Mouse (Mus musculus) brain, adult 2 months (tissue): ENCODE data around the gene Stn1.
A peak's percentile ranks its signal among the peaks of the same experiment; 100 is the strongest.

Experiments
- DNase-seq: peaks from one replicate; pipeline ENCODE4 v3.0.0; 2011; ENCODE audit warnings: low read depth, low spot score

Stn1 gene

GRCm38 (mm10) chr19:47510473-47511293, 26.6 kb downstream of the Stn1 start:
- DNase-seq = no peak

GRCm38 (mm10) chr19:47510135-47510472, 27.2 kb downstream of the Stn1 start:
- no peak for DNase-seq

- no peak for DNase-seq
These were observed 28.5 kb downstream of the Stn1 start for GRCm38 (mm10) chr19:47508771-47509281.

- no peak for DNase-seq
These were observed 29.1 kb downstream of the Stn1 start for GRCm38 (mm10) chr19:47508191-47508590.

- DNase-seq = peak; percentile 81
These were observed 29.9 kb downstream of the Stn1 start for GRCm38 (mm10) chr19:47507128-47508121.

- DNase-seq = peak; percentile 50
These were observed 33.7 kb downstream of the Stn1 start for GRCm38 (mm10) chr19:47503625-47504024.

- peak; percentile 43 for DNase-seq
These were observed 34.7 kb downstream of the Stn1 start for GRCm38 (mm10) chr19:47502563-47502962.

- DNase-seq = no peak
These were observed 36.8 kb downstream of the Stn1 start for GRCm38 (mm10) chr19:47500389-47501011.

- peak; percentile 59 for DNase-seq
These were observed 37.5 kb downstream of the Stn1 start for GRCm38 (mm10) chr19:47499841-47500240.

GRCm38 (mm10) chr19:47498942-47499341, 38.4 kb downstream of the Stn1 start:
- DNase-seq = no peak

GRCm38 (mm10) chr19:47497736-47498135, 39.6 kb downstream of the Stn1 start:
- no peak for DNase-seq

GRCm38 (mm10) chr19:47497313-47497712, 40.0 kb downstream of the Stn1 start:
- DNase-seq = no peak

- DNase-seq = no peak
These were observed 44.0 kb downstream of the Stn1 start for GRCm38 (mm10) chr19:47493017-47493997.

- DNase-seq = no peak
These were observed 44.9 kb downstream of the Stn1 start for GRCm38 (mm10) chr19:47492422-47492821.

GRCm38 (mm10) chr19:47491853-47492252, 45.5 kb downstream of the Stn1 start:
- peak; percentile 49 for DNase-seq

- DNase-seq = no peak
These were observed 48.1 kb downstream of the Stn1 start for GRCm38 (mm10) chr19:47489233-47489632.

- no peak for DNase-seq
These were observed 49.1 kb downstream of the Stn1 start for GRCm38 (mm10) chr19:47488250-47488649.

GRCm38 (mm10) chr19:47487572-47487971, 49.7 kb downstream of the Stn1 start:
- DNase-seq = no peak

- DNase-seq = peak; percentile 72
These were observed 51.2 kb downstream of the Stn1 start for GRCm38 (mm10) chr19:47485997-47486566.

GRCm38 (mm10) chr19:47484110-47484509, 53.2 kb downstream of the Stn1 start:
- peak; percentile 80 for DNase-seq
